Mouse (Mus musculus) CH12.LX (cell line): ENCODE data around the gene Zfp945.

Experiments used
- CTCF ChIP-seq, 2 experiments: IDR thresholded peaks in 1 of 2; conservative IDR thresholded peaks in 1 of 2; 2 replicates each; pipeline ENCODE4 v1.5.1; 2011 to 2012; ENCODE audit warnings: low read depth in 2 of 2, low read length in 2 of 2, improper control_type of control experiment in 1 of 2, inconsistent platforms in 1 of 2, mild to moderate bottlenecking in 1 of 2, moderate library complexity in 1 of 2
- MAX ChIP-seq: IDR thresholded peaks from 2 replicates; pipeline ENCODE4 v1.6.1; 2011; ENCODE audit warnings: low read length, improper control_type of control experiment

- no peak for TF ChIP-seq CTCF (conservative IDR thresholded peaks at IDR 0.05 in 1 of 2, IDR thresholded peaks at IDR 0.05 in 1 of 2; ENCODE audit: low read depth in 2 of 2, low read length in 2 of 2)
- peak; percentile 68; the same call in 1 of the 2 replicates for TF ChIP-seq MAX
Observed at GRCm38 (mm10) chr17:22866421-22866844, 501 bp downstream of the Zfp945 start.
